Mouse (Mus musculus) embryonic facial prominence, embryonic 11.5 days (tissue): ENCODE measurements around the gene Slc9a9. TPM values are rescaled to one million over a fixed set of nuclear protein-coding genes. Genes with fewer than 3 reads are reported as not detected.

Source experiments
- ATAC-seq: fragments of 200-750 bp; cut with Nextera tagmentation; replicated peaks from 2 replicates; pipeline ENCODE4 v1.8.0; 2017; ENCODE audit warnings: low read depth; ENCODE audit not compliant: insufficient number of reproducible peaks, low FRiP score, low TSS enrichment
- DNase-seq: peaks from one replicate; pipeline ENCODE4 v3.0.0-alpha.2; 2015; ENCODE audit warnings: low spot score
- H3K27ac ChIP-seq: fragments of 300-500 bp; sonication (generic); replicated peaks from 2 replicates; pipeline ENCODE4 v1.5.1; 2014; ENCODE audit warnings: mild to moderate bottlenecking, low read depth, low read length, control low read depth
- H3K27me3 ChIP-seq: fragments of 300-500 bp; sonication (generic); 2 replicates; pipeline ENCODE4 v1.6.1; 2014; ENCODE audit warnings: mild to moderate bottlenecking, low read length, moderate library complexity, mixed read lengths; ENCODE audit not compliant: control insufficient read depth, insufficient read depth
- H3K36me3 ChIP-seq: fragments of 300-500 bp; sonication (generic); replicated peaks from 2 replicates; pipeline ENCODE4 v1.6.1; 2014; ENCODE audit warnings: low read depth, mild to moderate bottlenecking, low read length, moderate library complexity, mixed read lengths; ENCODE audit not compliant: control insufficient read depth, insufficient read depth
- H3K4me1 ChIP-seq: fragments of 300-500 bp; sonication (generic); 2 replicates; pipeline ENCODE4 v1.6.1; 2014; ENCODE audit warnings: low read length, mixed read lengths; ENCODE audit not compliant: control insufficient read depth, insufficient read depth
- H3K4me2 ChIP-seq: fragments of 300-500 bp; sonication (generic); 2 replicates; pipeline ENCODE4 v1.6.1; 2014; ENCODE audit warnings: low read depth, mild to moderate bottlenecking, control low read depth, low read length, moderate library complexity
- H3K4me3 ChIP-seq: fragments of 300-500 bp; sonication (generic); 2 replicates; pipeline ENCODE4 v1.5.1; 2014; ENCODE audit warnings: low read depth, low read length, control low read depth
- H3K9ac ChIP-seq: fragments of 300-500 bp; sonication (generic); replicated peaks from 2 replicates; pipeline ENCODE4 v1.6.1; 2014; ENCODE audit warnings: mild to moderate bottlenecking, control low read depth, low read length
- H3K9me3 ChIP-seq: fragments of 300-500 bp; sonication (generic); replicated peaks from 2 replicates; pipeline ENCODE4 v1.6.1; 2016; ENCODE audit warnings: mild to moderate bottlenecking, low read length, inconsistent platforms, mixed read lengths; ENCODE audit not compliant: control insufficient read depth
- WGBS: fragments of 180-500 bp; shearing (Covaris S2); extraction: QIAGEN DNeasy Blood & Tissue Kit; methylation state at CpG from one replicate; pipeline ENCODE4 v1.1.7; 2014; 5-methylcytosine and 5-hydroxymethylcytosine counted together
- polyA plus RNA-seq: library from polyadenylated mRNA; unstranded; fragments of >200 nt; fragmentation: Nextera tagmentation; extraction: Ambion mirVana; gene quantifications from 2 replicates; pipeline ENCODE4 v1.2.1, GENCODE M21; 2014

Gene Slc9a9
- polyA plus RNA-seq, 1 experiment from 2014 or later: 4.7 TPM

- no peak for ATAC-seq
- H3K4me2 ChIP-seq: no peak overlapping the region
- no peaks in the 10 kb centered on the region for H3K36me3 ChIP-seq
- no peaks in the 10 kb centered on the region for H3K4me1 ChIP-seq
- no peak overlapping the region for H3K4me3 ChIP-seq
- H3K27ac ChIP-seq: no peak overlapping the region
- H3K27me3 ChIP-seq: no peaks in the 10 kb centered on the region
- no peaks in the 10 kb centered on the region for H3K9me3 ChIP-seq
- no peak for DNase-seq
- H3K9ac ChIP-seq: no peak overlapping the region
- 50% methylated on average over 7 of the region's 7 CpGs for WGBS
Measured at GRCm38 (mm10) chr9:94668589-94668988, 1.1 kb upstream of the Slc9a9 start.

GRCm38 (mm10) chr9:94670704-94671103 lies 995 bp downstream of the Slc9a9 start:
- no peak overlapping the region for H3K9ac ChIP-seq

GRCm38 (mm10) chr9:94674704-94675103 lies 5.0 kb downstream of the Slc9a9 start:
- H3K27ac ChIP-seq: no peak overlapping the region
- WGBS: 91% methylated on average over 1 of the region's 1 CpGs
- no peaks in the 10 kb centered on the region for H3K36me3 ChIP-seq
- ATAC-seq (no peak), DNase-seq (no peak)
- H3K27me3 ChIP-seq: no peaks in the 10 kb centered on the region
- no peak overlapping the region for H3K9ac ChIP-seq
- no peak overlapping the region for H3K4me2 ChIP-seq
- no peaks in the 10 kb centered on the region for H3K4me1 ChIP-seq
- H3K4me3 ChIP-seq: no peak overlapping the region
- H3K9me3 ChIP-seq: no peaks in the 10 kb centered on the region

More at GRCm38 (mm10) chr9:94670704-94671103, 995 bp downstream of the Slc9a9 start:
- Histone ChIP-seq H3K4me3 (no peak overlapping the region), H3K9me3 (no peaks in the 10 kb centered on the region), H3K27me3 (no peaks in the 10 kb centered on the region), H3K4me1 (no peaks in the 10 kb centered on the region), H3K4me2 (no peak overlapping the region), H3K27ac (no peak overlapping the region), H3K36me3 (no peaks in the 10 kb centered on the region)
- no peak for DNase-seq
- ATAC-seq: no peak

- DNase-seq: no peak
- Histone ChIP-seq H3K4me2 (no peak overlapping the region), H3K36me3 (no peaks in the 10 kb centered on the region), H3K27me3 (no peaks in the 10 kb centered on the region), H3K4me3 (no peak overlapping the region), H3K9me3 (no peaks in the 10 kb centered on the region), H3K9ac (no peak overlapping the region), H3K27ac (no peak overlapping the region), H3K4me1 (no peaks in the 10 kb centered on the region)
- no peak for ATAC-seq
- 67% methylated on average over 3 of the region's 3 CpGs for WGBS
Measured at GRCm38 (mm10) chr9:94678021-94678655, 8.4 kb downstream of the Slc9a9 start.

- no peak for ATAC-seq
Measured at GRCm38 (mm10) chr9:94680468-94681094, 10.9 kb downstream of the Slc9a9 start.

GRCm38 (mm10) chr9:94681095-94681487 lies 11.4 kb downstream of the Slc9a9 start:
- ATAC-seq (no peak), DNase-seq (no peak)
- Histone ChIP-seq H3K36me3 (no peaks in the 10 kb centered on the region), H3K4me3 (no peak overlapping the region), H3K9ac (no peak overlapping the region), H3K9me3 (no peaks in the 10 kb centered on the region), H3K4me1 (no peaks in the 10 kb centered on the region), H3K27ac (no peak overlapping the region), H3K27me3 (no peaks in the 10 kb centered on the region), H3K4me2 (no peak overlapping the region)
- WGBS: 85% methylated on average over 8 of the region's 8 CpGs

More at GRCm38 (mm10) chr9:94680468-94681094, 10.9 kb downstream of the Slc9a9 start:
- no peak for DNase-seq
- Histone ChIP-seq H3K4me1 (no peaks in the 10 kb centered on the region), H3K27ac (no peak overlapping the region), H3K36me3 (no peaks in the 10 kb centered on the region), H3K27me3 (no peaks in the 10 kb centered on the region), H3K9ac (no peak overlapping the region), H3K4me3 (no peak overlapping the region), H3K9me3 (no peaks in the 10 kb centered on the region), H3K4me2 (no peak overlapping the region)
- WGBS: 79% methylated on average over 18 of the region's 18 CpGs

- no peak overlapping the region for H3K9ac ChIP-seq
- no peak overlapping the region for H3K4me3 ChIP-seq
- no peak overlapping the region for H3K4me2 ChIP-seq
- no peaks in the 10 kb centered on the region for H3K36me3 ChIP-seq
- no peaks in the 10 kb centered on the region for H3K9me3 ChIP-seq
- 92% methylated on average over 2 of the region's 2 CpGs for WGBS
- no peaks in the 10 kb centered on the region for H3K27me3 ChIP-seq
- H3K4me1 ChIP-seq: no peaks in the 10 kb centered on the region
- no peak for DNase-seq
- ATAC-seq: no peak
- H3K27ac ChIP-seq: no peak overlapping the region
Measured at GRCm38 (mm10) chr9:94682260-94682659, 12.6 kb downstream of the Slc9a9 start.

- DNase-seq (no peak), ATAC-seq (no peak)
- H3K4me1 ChIP-seq: no peaks in the 10 kb centered on the region
Measured at GRCm38 (mm10) chr9:94685640-94686039, 15.9 kb downstream of the Slc9a9 start.

More at GRCm38 (mm10) chr9:94685640-94686039, 15.9 kb downstream of the Slc9a9 start:
- Histone ChIP-seq H3K36me3 (no peaks in the 10 kb centered on the region), H3K4me3 (no peak overlapping the region), H3K4me2 (no peak overlapping the region), H3K9me3 (no peaks in the 10 kb centered on the region), H3K27me3 (no peaks in the 10 kb centered on the region), H3K27ac (no peak overlapping the region), H3K9ac (no peak overlapping the region)
- WGBS: 87% methylated on average over 1 of the region's 1 CpGs
